Mouse (Mus musculus) cerebellum, adult 11-12 months (tissue): ENCODE measurements around the gene Enpp7.

Experiments
- DNase-seq: peaks from one replicate; pipeline ENCODE4 v3.0.0; 2022

The Enpp7 gene

DNA sequence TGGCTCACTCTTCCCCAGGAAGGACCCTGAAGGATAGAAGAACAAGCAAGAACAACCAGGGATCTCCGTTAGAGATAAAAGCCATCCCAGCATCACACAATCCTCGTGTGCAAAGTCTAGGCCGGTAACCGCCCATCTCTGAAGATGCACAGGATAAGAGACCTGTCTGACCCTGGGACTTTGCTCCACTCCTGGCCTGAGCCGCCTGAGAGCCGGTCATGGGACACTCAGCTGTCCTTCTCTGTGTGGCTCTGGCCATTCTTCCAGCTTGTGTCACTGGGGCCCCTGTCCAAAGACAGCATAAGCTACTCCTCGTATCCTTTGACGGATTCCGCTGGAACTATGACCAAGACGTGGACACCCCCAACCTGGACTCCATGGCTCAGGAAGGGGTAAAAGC is at the start of gene Enpp7:
Gene Enpp7 (plus strand): TSS at position 190 of the 400 bp plus-strand sequence.
- no peak for DNase-seq

GRCm38 (mm10) chr11:118939731-118940130 is 48.3 kb upstream of the Enpp7 start:
- no peak for DNase-seq

GRCm38 (mm10) chr11:118940539-118940938 is 47.4 kb upstream of the Enpp7 start:
- DNase-seq = peak; percentile 98

DNA sequence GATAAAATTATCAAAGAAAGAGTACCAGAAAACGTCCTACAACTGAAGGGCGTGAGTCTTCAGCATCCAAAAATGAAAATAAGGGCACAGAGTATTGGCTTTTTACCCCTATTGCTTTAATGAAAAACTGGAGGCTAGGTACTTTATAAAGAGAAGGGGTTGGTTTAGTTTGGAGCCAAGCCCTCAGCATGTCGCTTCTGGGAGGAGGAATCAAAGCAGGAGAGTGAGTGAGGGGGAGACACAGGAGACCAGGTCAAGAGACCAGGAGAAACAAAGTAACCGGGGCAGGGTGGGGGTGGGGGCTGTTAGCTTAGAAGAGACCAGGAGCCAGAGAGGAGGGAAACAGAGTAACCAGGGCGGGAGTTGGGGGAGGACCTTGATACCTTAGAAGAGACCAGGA is 46.7 kb upstream of the Enpp7 start:
- no peak for DNase-seq

GRCm38 (mm10) chr11:118945868-118946267 is 42.1 kb upstream of the Enpp7 start:
- no peak for DNase-seq

DNA sequence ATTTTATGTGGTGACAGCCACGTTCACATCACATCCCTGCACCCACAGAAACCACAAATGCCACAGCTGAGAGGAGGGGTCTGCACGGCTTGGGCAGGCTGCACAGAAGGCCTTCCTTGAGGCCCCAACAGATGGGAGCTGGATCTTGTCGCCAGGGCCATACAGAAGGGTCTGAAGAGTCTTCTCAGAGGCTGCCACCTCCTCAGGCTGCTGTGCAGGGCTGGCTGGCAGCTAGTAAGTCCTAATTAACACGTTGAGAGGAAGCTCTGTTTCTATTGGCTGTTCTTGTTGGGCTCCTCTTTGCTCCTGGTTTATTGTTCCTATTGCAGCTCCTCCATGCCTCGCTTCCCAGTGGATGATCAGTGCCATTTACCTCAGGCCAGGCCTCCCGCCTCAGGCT is 33.0 kb upstream of the Enpp7 start:
- no peak for DNase-seq

DNA sequence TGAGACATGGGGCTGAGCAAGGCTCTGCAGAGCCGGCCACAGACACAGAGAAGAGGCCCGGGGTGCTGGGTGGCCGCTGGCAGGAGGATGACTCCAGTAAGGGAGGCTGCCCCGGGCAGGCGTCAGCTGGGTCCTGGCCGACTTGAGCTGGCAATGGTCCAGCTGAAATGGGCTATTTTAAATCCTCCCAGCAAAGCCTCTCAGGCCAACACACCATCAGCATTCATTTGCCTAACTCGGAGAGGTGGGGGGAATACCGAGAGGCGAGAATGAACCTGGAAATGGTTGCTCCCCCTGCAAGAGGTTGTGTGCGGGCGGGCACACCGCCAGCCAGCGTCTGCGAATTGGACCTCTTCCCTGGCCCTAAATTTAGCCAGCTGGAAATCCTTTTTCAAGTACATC is 30.9 kb upstream of the Enpp7 start:
- DNase-seq = peak; percentile 89

DNA sequence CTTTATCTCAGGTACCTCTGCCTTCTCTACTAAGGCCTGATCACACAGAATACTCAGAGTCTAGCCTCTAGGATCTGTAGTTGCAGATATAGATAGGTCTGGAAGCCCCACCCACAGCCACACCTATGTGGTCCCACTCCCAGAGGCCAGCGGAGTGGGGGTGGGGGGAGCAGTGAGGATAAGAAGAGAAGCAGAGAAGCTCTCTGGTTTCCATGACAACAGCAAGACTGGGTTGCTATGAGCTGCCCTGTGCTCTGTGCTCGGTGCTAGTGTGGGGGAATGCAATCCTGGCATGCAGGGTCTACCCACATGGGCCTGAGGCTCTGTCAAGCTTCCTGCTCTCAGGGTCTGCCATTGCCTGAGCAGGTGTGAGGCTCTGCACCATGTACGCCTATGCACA is 27.3 kb upstream of the Enpp7 start:
- no peak for DNase-seq

DNA sequence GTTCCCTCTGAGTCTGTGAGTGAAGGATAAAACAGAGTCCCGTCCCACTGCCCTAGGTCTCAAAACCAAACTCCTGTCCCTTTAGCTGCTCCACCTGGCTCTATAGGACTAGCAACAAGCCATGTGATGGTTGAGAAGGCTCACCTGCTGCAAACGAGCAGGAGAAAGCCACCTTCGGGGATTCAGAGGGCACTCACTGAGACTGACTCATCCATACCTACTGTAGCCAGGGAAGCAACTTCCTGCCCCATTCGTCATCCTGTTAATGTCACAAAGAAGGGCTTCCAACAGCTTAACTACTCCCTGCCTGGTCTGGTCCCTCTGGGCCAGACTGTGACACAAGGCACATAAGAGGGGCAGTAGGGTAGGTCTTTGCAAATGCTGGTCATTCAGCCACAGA is 25.5 kb upstream of the Enpp7 start:
- no peak for DNase-seq

DNA sequence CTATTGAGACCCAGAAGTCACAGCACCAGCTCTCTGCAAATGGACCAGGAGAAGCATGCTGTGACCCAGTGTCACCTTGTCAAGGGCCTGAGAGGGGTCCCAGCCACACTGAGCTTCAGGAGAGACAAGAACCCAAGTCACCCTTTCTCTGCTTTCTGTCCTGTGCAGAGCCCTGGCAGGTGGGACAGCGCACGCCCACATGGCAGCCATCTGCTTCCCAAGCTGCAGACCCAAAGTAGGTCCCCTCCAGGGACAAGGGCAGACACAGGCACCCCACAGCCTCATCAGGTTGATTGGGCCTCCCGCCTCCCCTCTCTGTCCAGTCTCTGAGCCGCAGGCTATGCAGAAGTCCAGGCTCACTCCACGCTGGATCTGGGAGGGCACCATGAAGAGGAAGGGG is 24.1 kb upstream of the Enpp7 start:
- DNase-seq = no peak

- DNase-seq = no peak
These were observed 22.9 kb upstream of the Enpp7 start for GRCm38 (mm10) chr11:118965078-118965477.

DNA sequence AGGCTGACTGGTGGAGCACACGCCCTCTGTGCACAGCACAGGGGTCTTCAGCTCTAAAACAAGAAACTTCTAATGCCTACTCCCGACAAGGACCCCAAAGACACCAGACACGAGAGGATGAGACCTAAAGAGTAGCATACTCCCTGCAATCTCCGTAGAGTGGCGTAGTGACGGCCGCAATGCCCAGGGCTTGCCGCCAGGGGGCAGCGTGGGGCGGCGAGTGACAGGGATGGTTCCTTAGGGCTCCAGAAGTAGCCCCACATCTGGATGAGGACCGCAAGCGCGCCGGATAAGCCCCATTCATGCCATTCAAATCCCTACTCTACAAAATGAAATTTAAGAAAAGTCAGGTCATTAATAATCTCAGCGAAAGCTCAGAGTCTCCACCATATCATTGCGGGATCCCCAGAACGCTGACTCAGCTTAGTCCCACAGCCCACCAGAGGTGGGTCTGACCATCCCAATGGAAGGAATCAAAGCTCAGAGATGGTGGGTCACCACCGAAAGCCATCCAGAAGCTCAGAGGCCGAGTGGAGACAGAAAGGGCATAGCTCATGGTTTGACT is 16.4 kb upstream of the Enpp7 start:
- no peak for DNase-seq

DNA sequence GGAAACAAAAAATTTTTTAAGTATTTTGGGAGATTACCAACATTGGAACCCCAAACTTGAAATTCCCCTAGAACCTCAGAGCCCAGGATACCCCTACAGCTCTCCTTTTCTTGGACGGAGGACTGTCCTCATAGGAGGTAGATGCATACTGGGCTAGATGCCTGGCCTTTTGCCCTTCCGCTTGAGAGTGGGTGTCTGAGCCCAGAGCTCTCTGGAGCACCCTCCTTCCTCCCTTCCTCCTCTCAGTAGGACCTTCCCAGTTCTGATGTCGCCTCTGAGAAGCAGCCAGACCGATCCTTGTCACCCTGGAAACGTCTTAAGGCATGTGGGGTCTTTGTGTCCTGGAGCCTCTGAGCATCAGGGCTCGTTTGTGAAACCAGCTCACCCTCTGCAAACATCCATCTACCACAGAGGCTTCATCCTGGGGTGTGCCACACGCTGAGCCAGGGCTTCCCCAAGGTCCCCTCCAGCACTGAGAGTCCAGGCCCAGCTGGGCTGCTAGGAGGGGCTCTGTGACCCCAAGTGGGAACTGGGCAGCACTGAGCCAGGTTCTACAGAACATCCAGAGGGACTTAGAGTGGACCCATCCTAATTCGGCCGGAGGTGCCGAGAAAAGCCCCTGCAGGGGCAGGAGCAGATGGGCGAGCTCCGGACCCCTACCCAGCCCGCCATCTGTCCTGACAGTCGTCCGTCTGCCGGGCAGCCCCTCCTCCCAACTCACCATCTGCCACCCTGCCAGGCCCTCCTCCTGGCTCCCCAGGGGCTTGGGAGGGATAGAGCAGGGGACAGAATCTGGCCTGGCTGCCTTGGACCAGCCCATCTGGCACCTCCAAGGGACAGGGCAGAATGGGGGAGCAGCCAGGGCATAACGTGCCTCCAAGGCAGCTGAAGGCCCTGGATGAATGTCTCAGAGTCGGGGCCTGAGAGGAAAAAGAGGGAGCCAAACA is 15.3 kb upstream of the Enpp7 start:
- DNase-seq = peak; percentile 98

- no peak for DNase-seq
These were observed 13.6 kb upstream of the Enpp7 start for GRCm38 (mm10) chr11:118974340-118974739.

- DNase-seq = peak; percentile 75
These were observed 12.6 kb upstream of the Enpp7 start for GRCm38 (mm10) chr11:118975427-118975826.

DNA sequence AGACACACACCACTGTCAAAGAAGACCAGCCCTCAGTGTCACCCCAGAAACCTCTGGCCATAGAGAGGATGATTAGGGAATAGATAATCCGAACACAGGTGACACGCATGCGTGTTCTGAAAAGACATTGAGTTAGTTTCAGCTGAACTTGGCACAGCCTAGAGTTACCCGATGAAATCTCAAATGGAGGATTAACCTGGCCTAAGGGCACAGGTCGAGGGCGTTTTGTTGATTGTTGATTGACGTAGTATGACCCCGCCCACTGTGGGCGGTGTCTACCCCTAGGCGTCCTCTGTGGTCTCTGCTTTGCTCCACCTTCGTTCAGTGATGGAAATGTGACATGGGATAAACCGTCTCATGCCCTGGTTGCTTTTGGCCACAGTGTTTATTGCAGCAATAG is 12.1 kb upstream of the Enpp7 start:
- peak; percentile 59 for DNase-seq

- DNase-seq = no peak
These were observed 7.6 kb upstream of the Enpp7 start for GRCm38 (mm10) chr11:118980388-118980787.

DNA sequence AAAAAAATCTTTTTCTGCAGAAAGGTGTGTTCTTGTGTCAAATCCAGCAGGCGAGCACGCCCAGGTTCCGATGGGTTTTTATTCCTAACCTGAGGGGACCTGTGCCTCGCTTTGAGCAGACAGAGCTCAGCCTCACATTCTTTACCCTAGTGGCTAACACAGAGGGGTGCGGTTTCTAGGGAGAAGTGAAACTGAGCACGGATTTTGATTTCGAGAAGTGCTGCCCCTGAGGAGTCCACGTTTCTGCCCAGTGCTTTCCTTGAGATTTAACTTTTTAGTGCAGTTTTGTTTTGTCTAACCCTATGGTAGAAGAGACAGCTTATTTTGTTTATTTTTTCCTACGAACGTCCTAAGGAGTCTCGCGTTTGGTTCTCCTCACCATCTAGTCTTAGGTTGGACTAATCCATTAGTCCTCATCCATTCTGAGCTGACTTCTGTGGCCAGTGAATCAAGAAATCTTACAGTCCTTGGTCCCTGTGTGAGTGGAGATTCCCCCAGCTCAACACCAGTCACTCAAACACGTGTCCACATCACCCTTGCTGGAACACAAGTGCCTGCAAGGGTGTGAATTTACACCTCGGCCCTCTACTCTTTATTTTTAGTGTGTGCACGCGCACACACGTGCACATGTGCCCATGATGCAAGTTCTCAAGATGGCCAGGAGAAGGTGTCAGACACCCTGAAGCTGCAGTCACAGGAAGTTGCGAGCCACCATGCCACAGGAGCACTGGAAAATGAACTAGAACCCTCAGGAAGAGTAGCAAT is 6.8 kb upstream of the Enpp7 start:
- no peak for DNase-seq

DNA sequence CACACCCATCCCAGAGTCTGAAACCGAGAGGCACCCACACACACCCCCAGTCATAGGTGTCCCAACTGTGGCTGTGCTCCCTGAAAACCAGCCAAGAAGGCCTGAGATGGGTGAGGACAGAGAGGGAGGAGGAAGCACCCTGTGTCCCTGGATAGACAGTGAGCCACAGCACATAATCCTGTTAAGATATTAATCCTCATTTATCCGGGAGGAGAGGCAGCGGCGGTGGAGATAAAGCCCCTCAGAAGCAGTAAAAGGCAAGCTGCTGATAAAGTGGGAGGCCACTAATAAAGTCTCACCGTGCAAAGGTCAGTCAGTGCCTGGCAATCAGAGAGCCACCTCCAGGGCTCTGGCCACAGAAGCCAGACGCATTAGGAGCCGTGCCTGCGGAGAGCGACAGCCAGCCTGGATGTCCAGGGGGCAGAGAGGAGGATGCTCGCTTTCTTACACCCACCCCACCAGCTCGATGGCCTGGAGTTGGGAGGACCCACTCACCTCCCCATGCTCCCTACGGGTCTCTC is 5.3 kb upstream of the Enpp7 start:
- no peak for DNase-seq

- no peak for DNase-seq
These were observed 2.4 kb upstream of the Enpp7 start for GRCm38 (mm10) chr11:118985571-118985970.

GRCm38 (mm10) chr11:118992781-118993180 is 4.8 kb downstream of the Enpp7 start:
- DNase-seq = no peak

- no peak for DNase-seq
These were observed 7.5 kb downstream of the Enpp7 start for GRCm38 (mm10) chr11:118995448-118995847.

DNA sequence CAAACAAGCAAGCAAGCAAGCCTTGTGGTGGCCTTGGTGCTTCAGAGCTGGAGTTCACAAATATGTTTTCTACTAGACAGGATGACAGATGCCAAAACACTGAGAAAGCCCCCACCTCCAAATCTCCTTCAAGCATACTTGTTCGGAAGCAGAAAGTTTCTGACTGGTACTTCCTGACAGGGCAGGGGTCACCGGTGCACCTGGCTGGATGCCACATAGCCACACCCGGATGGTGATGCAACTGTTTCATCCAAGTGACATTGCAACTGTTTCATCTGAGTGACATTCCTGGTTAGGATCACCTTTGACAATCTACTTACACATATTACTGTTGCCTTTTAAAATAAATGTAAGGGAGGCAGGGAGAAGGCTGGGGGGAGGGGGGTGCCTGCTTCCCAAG is 9.2 kb downstream of the Enpp7 start:
- no peak for DNase-seq
